Mouse (Mus musculus) CH12.LX (cell line): Measurements from ENCODE around the gene Fbxl17. TPM values are rescaled to one million over a fixed set of nuclear protein-coding genes. Genes with fewer than 3 reads are reported as not detected.
A peak's percentile ranks its signal among the peaks of the same experiment; 100 is the strongest.

Experiments used
- DNase-seq: peaks from one replicate; pipeline ENCODE4 v3.0.0-alpha.2; 2013; ENCODE audit errors: extremely low read depth
- H3K27ac ChIP-seq: 2 replicates; pipeline ENCODE4 v1.5.1; 2012; ENCODE audit warnings: low read depth, mild to moderate bottlenecking, control low read depth, moderate library complexity; ENCODE audit not compliant: insufficient read depth
- H3K27me3 ChIP-seq: replicated peaks from 2 replicates; pipeline ENCODE3; 2012; ENCODE audit warnings: inconsistent platforms
- H3K36me3 ChIP-seq, 2 experiments: replicated peaks in 1 of 2; 2 replicates each; pipeline versions ENCODE3 to v1.6.1; 2012; ENCODE audit warnings: inconsistent platforms in 1 of 2, low read length in 1 of 2, mild to moderate bottlenecking in 1 of 2, mixed read lengths in 1 of 2, moderate library complexity in 1 of 2; ENCODE audit not compliant: control insufficient read depth in 1 of 2, insufficient read depth in 1 of 2
- H3K4me1 ChIP-seq, 2 experiments: 2 replicates each; pipeline ENCODE4 v1.6.1; 2012; ENCODE audit warnings: inconsistent platforms in 1 of 2, moderate library complexity in 1 of 2; ENCODE audit not compliant: insufficient read depth in 2 of 2, control insufficient read depth in 1 of 2
- H3K4me2 ChIP-seq: 2 replicates; pipeline ENCODE4 v1.6.1; 2012; ENCODE audit warnings: low read depth, mild to moderate bottlenecking, control low read depth; ENCODE audit not compliant: poor library complexity, insufficient read depth, severe bottlenecking
- H3K4me3 ChIP-seq, 3 experiments: fragments of 150-350 bp in 1 of 3; sonication (generic) in 1 of 3; replicated peaks in 1 of 3; 2 replicates each; pipeline versions ENCODE3 to v1.5.1; 2011 to 2012; ENCODE audit warnings: low read depth in 2 of 3, low read length in 2 of 3, mild to moderate bottlenecking in 2 of 3, moderate library complexity in 2 of 3, control low read depth in 1 of 3, improper control_type of control experiment in 1 of 3, inconsistent platforms in 1 of 3, mixed read lengths in 1 of 3; ENCODE audit not compliant: poor library complexity in 1 of 3
- H3K79me2 ChIP-seq: replicated peaks from 2 replicates; pipeline ENCODE4 v1.6.1; 2012; ENCODE audit warnings: mild to moderate bottlenecking, moderate library complexity; ENCODE audit not compliant: control insufficient read depth, poor library complexity, insufficient read depth, severe bottlenecking; ENCODE audit errors: extremely low read depth
- H3K9ac ChIP-seq: 2 replicates; pipeline ENCODE4 v1.6.1; 2012; ENCODE audit warnings: low read depth, mild to moderate bottlenecking, control low read depth, moderate library complexity; ENCODE audit not compliant: insufficient read depth
- H3K9me3 ChIP-seq: replicated peaks from 2 replicates; pipeline ENCODE3; 2012; ENCODE audit warnings: low read length, inconsistent platforms, mixed read lengths
- BHLHE40 ChIP-seq: IDR thresholded peaks from 2 replicates; pipeline ENCODE4 v1.6.1; 2011; ENCODE audit warnings: mild to moderate bottlenecking, low read depth, low read length, improper control_type of control experiment
- CHD1 ChIP-seq: IDR thresholded peaks from 2 replicates; pipeline ENCODE4 v1.6.1; 2012; ENCODE audit warnings: low read depth, low read length, improper control_type of control experiment, inconsistent platforms
- CHD2 ChIP-seq: IDR thresholded peaks from 2 replicates; pipeline ENCODE4 v1.6.1; 2011; ENCODE audit warnings: low read length, improper control_type of control experiment
- ETS1 ChIP-seq: conservative IDR thresholded peaks from 2 replicates; pipeline ENCODE4 v1.6.1; 2012; ENCODE audit warnings: low read depth, mild to moderate bottlenecking, inconsistent platforms, low read length, improper control_type of control experiment, moderate library complexity
- HCFC1 ChIP-seq: IDR thresholded peaks from 2 replicates; pipeline ENCODE4 v1.6.1; 2012; ENCODE audit warnings: low read depth, mild to moderate bottlenecking, inconsistent platforms, low read length, improper control_type of control experiment
- IRF4 ChIP-seq: IDR thresholded peaks from 2 replicates; pipeline ENCODE4 v1.6.1; 2014; ENCODE audit warnings: low read depth, mild to moderate bottlenecking, inconsistent platforms, low read length, improper control_type of control experiment
- JUN ChIP-seq: IDR thresholded peaks from 2 replicates; pipeline ENCODE4 v1.6.1; 2011; ENCODE audit warnings: low read depth, mild to moderate bottlenecking, low read length, improper control_type of control experiment, moderate library complexity; ENCODE audit not compliant: insufficient read depth
- JUND ChIP-seq: conservative IDR thresholded peaks from 2 replicates; pipeline ENCODE4 v1.6.1; 2011; ENCODE audit warnings: low read depth, low read length, improper control_type of control experiment
- KAT2A ChIP-seq: IDR thresholded peaks from 2 replicates; pipeline ENCODE4 v1.6.1; 2012; ENCODE audit warnings: low read length, improper control_type of control experiment, inconsistent platforms; ENCODE audit not compliant: insufficient replicate concordance
- MAFK ChIP-seq: IDR thresholded peaks from 2 replicates; pipeline ENCODE4 v1.6.1; 2011; ENCODE audit warnings: low read length, improper control_type of control experiment; ENCODE audit not compliant: insufficient replicate concordance
- MEF2A ChIP-seq: IDR thresholded peaks from 2 replicates; pipeline ENCODE4 v1.6.1; 2014; ENCODE audit warnings: low read depth, mild to moderate bottlenecking, inconsistent platforms, low read length, improper control_type of control experiment, borderline replicate concordance
- MYC ChIP-seq: IDR thresholded peaks from 2 replicates; pipeline ENCODE4 v1.6.1; 2011; ENCODE audit warnings: low read depth, mild to moderate bottlenecking, improper control_type of control experiment, low read length
- NELFE ChIP-seq: IDR thresholded peaks from 2 replicates; pipeline ENCODE4 v1.6.1; 2011; ENCODE audit warnings: low read depth, low read length, improper control_type of control experiment
- NRF1 ChIP-seq: IDR thresholded peaks from 2 replicates; pipeline ENCODE4 v1.6.1; 2014; ENCODE audit warnings: low read depth, mild to moderate bottlenecking, inconsistent platforms, low read length, improper control_type of control experiment, moderate library complexity
- RAD21 ChIP-seq: IDR thresholded peaks from 2 replicates; pipeline ENCODE4 v1.6.1; 2011; ENCODE audit warnings: low read depth, mild to moderate bottlenecking, low read length, improper control_type of control experiment, moderate library complexity
- RCOR1 ChIP-seq: conservative IDR thresholded peaks from 2 replicates; pipeline ENCODE4 v1.6.1; 2012; ENCODE audit warnings: low read depth, mild to moderate bottlenecking, inconsistent platforms, low read length, improper control_type of control experiment
- TBP ChIP-seq: conservative IDR thresholded peaks from 2 replicates; pipeline ENCODE4 v1.6.1; 2011; ENCODE audit warnings: low read depth, low read length, improper control_type of control experiment
- TCF12 ChIP-seq: IDR thresholded peaks from 2 replicates; pipeline ENCODE4 v1.6.1; 2014; ENCODE audit warnings: low read depth, mild to moderate bottlenecking, inconsistent platforms, low read length, improper control_type of control experiment
- UBTF ChIP-seq: IDR thresholded peaks from 2 replicates; pipeline ENCODE4 v1.6.1; 2012; ENCODE audit warnings: low read depth, mild to moderate bottlenecking, inconsistent platforms, low read length, improper control_type of control experiment, moderate library complexity
- USF2 ChIP-seq: conservative IDR thresholded peaks from 2 replicates; pipeline ENCODE4 v1.6.1; 2011; ENCODE audit warnings: low read depth, low read length, improper control_type of control experiment
- dilution Hi-C: fragments of 300-500 bp; cut with MboI; formaldehyde crosslinking; loops from 2 replicates; pipeline ENCODE4 v1.14.3; 2020; ENCODE audit warnings: low sequenced_read_pairs; ENCODE audit not compliant: extremely low pct_unique_long_range_greater_than_20kb, extremely low pct_ligation_motif_present
- in situ Hi-C: fragments of 300-500 bp; cut with MboI; formaldehyde crosslinking; loops from 3 replicates; pipeline ENCODE4 v1.14.3; 2019; ENCODE audit warnings: low sequenced_read_pairs, low pct_ligation_motif_present, low pct_unique_long_range_greater_than_20kb, mixed read lengths
- polyA plus RNA-seq: library from polyadenylated mRNA; unstranded; fragments of >175 nt; gene quantifications from 2 replicates; pipeline ENCODE4 v1.2.1, GENCODE M21; 2012; ENCODE audit warnings: low read depth; ENCODE audit not compliant: insufficient read length
- total RNA-seq, 2 experiments: library from RNA; depleted of rRNA; stranded (reverse); fragments of 300-350 nt in 1 of 2; fragments of >200 nt in 1 of 2; gene quantifications; 2 replicates each; pipeline ENCODE4 v1.2.3; 2012 to 2014

The Fbxl17 gene
- total and polyA plus RNA-seq, 3 experiments = 4.0 to 6.9 (median 4.3) TPM

DNA sequence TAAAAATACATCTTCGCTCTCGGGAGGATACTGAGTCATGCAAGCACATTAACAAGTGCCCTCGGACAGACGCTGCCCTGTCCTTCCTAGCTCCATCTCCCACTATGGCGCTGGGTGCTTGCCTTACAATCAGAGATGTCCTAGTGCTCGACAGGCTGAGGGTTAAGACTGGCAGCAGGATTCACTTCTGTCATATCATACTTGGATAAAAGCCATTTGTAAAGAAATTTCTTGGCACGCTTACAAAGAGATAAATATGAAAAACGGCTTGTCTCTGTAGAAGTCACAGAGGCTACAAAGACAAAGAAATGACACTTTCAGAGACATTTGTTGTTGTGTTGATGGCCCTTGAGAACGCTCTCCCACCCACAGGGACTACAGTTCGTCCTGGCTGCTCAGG lies 412.6 kb downstream of the Fbxl17 start:
- Histone ChIP-seq H3K4me2 (no peak overlapping the region), H3K4me3 (no peak overlapping the region), H3K9me3 (no peaks in the 10 kb centered on the region), H3K36me3 (no peaks in the 10 kb centered on the region), H3K27ac (no peak overlapping the region), H3K4me1 (peaks cover 0 to 3% of the 10 kb centered on the region in 2 experiments; a peak in 1 of 4 replicates), H3K9ac (no peak overlapping the region), H3K79me2 (no peaks in the 10 kb centered on the region), H3K27me3 (no peaks in the 10 kb centered on the region)
- in situ Hi-C loops = no loop called here
- dilution Hi-C loops = no loop called here
- TF ChIP-seq MEF2A (no peak), TCF12 (no peak), NRF1 (no peak), BHLHE40 (no peak), ETS1 (no peak), TBP (no peak), HCFC1 (no peak), JUN (no peak), KAT2A (no peak), NELFE (no peak), CHD2 (no peak), RCOR1 (no peak), IRF4 (no peak), MYC (no peak), CHD1 (no peak), RAD21 (no peak), USF2 (no peak)
- no peak for DNase-seq

DNA sequence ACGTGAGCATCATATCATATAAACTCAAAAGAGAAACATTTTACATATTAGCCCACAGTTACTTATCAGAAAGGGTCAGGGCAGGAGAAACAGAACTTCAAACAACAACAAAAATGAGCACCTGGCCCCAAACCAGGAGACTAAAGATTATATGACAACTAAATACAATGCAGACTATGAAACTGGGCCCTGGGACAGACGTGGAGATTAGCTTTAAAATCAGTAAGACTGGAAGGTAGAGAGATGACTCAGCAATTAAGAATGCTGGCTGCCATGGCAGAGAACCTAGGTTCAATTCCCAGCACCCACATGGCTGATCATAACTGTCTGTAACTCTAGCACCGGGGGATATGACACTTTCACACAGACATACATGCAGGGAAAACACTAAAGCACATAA lies 413.3 kb downstream of the Fbxl17 start:
- in situ Hi-C loops = no loop called here
- no peak overlapping the region for H3K4me3 ChIP-seq
- TF ChIP-seq UBTF (no peak), MAFK (0 out of 2 replicates have a peak, but pooled peaks have one; percentile 52), JUND (no peak)
- TF ChIP-seq, all 38 proteins: peak for 1
- Histone ChIP-seq H3K27ac (no peak overlapping the region), H3K27me3 (no peaks in the 10 kb centered on the region), H3K4me1 (peaks cover 0 to 3% of the 10 kb centered on the region in 2 experiments; a peak in 1 of 4 replicates), H3K9ac (no peak overlapping the region), H3K36me3 (no peaks in the 10 kb centered on the region), H3K4me2 (no peak overlapping the region), H3K9me3 (no peaks in the 10 kb centered on the region), H3K79me2 (no peaks in the 10 kb centered on the region)
- DNase-seq = no peak
- dilution Hi-C loops = no loop called here
